Mouse (Mus musculus): ENCODE measurements around the gene Hipk4.
A peak's percentile ranks its signal among the peaks of the same experiment; 100 is the strongest.

The Hipk4 gene

GRCm38 (mm10) chr7:27540521-27540920 lies 17.5 kb downstream of the Hipk4 start:
- DNase-seq (ENCODE audit: extremely low spot score, low spot score) = no peak

DNA sequence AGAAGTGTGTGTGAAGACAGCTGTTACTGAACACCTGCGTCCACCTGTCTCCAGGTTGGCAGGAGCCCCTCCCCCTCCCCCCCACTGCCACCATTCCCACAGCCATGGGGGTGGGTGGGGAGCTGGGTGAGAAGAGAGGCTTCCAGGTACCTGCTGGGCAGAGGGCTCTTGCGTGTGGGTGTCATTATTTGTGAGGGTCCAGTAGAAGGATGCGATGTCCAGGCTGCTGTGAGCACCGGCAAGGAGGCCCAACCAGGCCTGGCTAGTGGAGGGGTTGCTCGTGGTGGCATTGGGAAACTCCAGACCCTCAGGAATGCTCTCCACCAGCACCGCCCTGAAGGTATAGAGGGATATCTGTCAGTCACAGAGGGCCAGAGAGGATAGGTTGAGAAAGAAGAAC lies 17.9 kb downstream of the Hipk4 start:
- DNase-seq (ENCODE audit: extremely low spot score, low spot score) = no peak

DNA sequence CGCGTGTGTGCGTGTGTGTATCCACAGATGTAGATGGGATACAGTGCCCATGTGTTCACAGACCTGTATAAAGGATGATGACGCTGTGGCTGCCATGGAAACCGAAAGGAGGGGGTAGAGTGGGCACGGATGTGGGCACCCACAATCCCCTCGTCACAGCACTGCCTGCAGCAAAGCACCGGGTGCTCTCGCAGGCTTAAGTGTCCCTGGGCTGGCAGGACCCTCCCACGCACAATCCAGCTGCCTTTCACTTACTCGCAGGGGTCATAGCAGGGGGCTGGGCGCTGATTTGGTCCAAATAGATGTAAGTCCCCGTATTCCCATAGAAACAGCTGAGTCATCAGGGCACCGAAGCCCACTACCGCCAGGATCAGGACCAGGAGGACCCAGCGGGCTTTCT lies 18.4 kb downstream of the Hipk4 start:
- no peak for DNase-seq (ENCODE audit: extremely low spot score, low spot score)

- no peak for DNase-seq (ENCODE audit: extremely low spot score, low spot score)
These were observed 18.9 kb downstream of the Hipk4 start for GRCm38 (mm10) chr7:27541922-27542321.

DNA sequence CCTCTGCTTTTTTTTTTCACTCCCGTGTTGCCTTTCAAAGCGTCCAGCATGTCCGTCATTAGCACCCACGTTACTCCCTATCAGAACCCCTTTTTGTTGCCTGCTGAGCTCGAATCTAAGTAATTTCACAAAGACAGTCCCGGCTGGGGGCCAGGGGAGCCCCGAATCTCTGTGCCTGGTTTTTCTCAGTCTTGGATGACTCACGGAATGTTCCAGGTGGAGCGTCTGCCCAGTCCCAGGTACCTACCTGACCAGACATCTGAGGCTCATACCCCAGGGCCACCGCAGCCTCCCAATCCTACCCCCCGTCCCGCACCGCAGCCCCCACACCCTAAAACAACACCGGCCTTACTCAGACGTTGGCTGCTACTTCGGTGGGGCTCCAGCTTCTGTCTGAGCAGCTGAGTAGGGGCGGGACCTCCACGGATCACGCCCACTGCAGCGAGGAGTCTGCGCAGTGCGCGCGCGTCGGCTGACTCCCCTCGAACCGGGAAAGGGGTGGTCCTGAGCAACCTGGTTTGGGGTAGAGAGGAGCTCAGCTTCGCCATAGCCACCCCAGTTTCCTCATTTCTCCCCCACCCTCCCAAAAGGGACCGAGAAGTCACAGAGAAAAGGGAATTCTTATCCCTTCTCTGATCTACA lies 19.4 kb downstream of the Hipk4 start:
- peak; percentile 75 for DNase-seq (ENCODE audit: extremely low spot score, low spot score)

GRCm38 (mm10) chr7:27543065-27543464 lies 20.0 kb downstream of the Hipk4 start:
- DNase-seq (ENCODE audit: extremely low spot score, low spot score) = no peak

- no peak for DNase-seq (ENCODE audit: extremely low spot score, low spot score)
These were observed 20.8 kb downstream of the Hipk4 start for GRCm38 (mm10) chr7:27543851-27544250.

GRCm38 (mm10) chr7:27544675-27545370 lies 21.8 kb downstream of the Hipk4 start:
- DNase-seq (ENCODE audit: extremely low spot score, low spot score) = no peak

GRCm38 (mm10) chr7:27549597-27549996 lies 26.5 kb downstream of the Hipk4 start:
- no peak for DNase-seq (ENCODE audit: extremely low spot score, low spot score)

DNA sequence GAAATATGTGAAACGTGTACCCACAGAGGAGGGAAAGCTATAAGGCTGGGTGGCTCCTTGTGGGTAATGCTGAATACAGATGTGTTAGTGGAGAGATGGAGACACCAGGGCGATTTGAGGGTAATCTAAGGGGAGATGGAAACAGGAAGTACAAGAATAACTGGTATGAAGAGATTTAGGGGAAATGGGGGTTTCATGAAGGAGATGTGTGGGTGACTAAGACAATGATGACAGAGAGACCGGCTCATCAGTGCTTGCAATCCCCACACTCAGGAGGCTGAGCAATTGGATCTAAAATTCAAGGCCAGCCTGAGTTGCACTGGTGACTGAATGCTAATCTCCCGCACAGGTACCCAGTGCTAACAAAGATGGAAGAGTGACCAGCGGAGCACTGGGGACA lies 29.0 kb downstream of the Hipk4 start:
- DNase-seq (ENCODE audit: extremely low spot score, low spot score) = no peak

DNA sequence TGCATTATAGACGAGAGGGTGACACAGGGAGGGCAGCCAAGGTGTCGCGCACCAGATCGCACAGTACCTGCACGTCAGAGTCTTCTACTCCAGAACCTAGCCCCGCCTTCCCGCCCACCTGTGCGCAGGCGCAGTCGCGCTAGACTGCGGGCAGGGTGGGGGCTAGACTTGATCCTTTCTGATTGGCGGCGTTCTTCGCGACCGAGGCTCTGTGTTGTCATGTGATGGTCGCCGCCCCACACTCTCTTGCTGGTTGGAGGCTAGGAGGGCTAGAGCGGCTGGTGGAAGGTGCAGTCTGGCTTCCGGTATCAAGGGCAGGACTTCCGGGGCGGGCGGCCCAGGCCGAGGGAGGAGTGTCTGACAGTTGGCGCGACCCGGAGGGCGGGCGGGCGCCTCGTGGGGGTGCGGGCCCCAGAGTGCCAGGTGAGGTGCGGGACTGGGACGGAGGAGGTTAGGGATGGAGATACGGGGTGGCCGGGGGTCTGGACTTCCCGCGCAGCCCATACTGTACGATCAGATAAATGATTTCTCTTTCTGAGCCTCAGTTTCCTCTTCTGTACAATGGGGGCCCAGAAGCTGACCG lies 30.0 kb downstream of the Hipk4 start, which contains the start of the genes Pld3 and 2310022A10Rik:
Gene Pld3 (minus strand): TSS at position 288 of the 583 bp plus-strand sequence.
Gene 2310022A10Rik (plus strand): TSS at position 303 of the 583 bp plus-strand sequence.
- peak; percentile 95 for DNase-seq (ENCODE audit: extremely low spot score, low spot score)

DNA sequence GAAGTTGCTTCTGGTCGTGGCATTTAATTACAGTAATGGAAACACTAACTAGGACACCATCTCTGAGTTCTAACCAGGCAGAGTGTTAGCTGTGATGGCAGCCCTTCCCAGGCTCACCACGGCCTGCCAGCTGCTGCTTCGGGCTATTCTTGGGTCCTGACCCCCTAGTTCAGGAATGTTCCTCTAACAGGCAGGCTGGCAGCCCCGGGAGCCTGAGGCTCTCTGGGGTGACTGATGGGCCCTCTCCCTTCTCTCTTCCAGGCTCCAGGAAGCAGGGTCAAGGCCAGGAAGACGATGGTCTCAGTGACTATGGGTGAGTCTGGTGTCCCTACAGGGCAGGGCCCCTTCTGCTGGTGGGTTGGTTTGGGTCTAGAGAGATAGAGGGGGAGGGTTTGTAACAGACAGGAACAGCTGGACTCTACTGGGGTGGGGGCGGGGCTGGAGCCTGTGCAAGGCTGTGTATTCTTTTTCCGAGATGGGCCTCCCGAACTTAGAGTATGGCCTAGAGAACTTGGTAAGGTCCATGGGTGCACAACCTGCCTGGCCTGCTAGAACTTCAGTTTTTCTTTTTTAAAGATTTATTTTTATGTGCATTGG lies 37.3 kb downstream of the Hipk4 start:
- peak; percentile 16 for DNase-seq (ENCODE audit: extremely low spot score, low spot score)

DNA sequence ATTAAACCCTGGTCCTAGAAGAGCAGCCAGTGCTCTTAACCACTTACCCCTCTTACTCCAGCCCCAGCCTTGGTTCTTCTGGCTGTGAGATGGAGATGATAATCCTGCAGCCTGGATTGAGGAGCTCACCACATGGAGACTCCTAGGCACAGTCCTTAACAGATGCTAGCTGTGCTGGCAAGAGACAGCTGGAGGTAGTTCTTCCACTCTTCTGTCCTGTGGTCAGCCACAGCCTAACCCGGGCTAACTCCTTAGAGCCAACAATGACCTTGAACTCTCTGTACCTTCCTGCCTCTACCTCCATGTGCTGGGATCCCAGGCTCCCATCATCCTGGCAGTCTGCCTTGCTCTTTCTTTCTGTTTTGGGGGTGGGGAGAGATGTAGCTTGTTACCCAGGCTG lies 37.9 kb downstream of the Hipk4 start:
- no peak for DNase-seq (ENCODE audit: extremely low spot score, low spot score)

DNA sequence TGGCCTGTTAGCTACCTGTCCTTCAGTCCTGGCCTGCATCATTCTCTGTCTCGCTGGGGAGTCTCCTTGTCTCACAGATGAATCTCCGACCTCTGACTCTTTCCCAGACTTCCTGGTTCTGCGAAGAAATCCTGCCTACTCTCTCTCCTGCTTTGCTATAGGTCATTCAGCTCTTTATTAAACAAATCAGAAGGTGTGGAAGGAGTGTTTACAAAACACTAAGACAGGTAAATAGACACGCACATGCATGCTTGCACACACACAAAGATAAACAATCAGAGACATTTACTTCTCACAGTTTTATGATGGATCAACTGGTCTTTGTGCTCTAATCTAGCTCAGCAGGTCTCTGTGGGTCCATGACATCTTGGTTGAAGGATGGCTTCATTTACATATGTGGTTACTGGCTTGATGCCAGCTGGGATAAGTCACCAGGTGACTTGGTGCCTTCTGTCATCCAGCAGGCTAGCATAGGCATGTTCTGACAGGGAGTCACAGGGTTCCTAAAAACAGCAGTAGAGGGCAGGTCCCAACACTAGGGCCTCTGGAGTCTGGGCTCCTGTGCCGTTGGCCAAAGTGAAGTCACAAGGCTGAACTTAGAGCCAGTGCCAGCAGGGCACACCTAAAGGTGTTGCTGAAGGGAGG lies 46.6 kb downstream of the Hipk4 start:
- no peak for DNase-seq (ENCODE audit: extremely low spot score, low spot score)

DNA sequence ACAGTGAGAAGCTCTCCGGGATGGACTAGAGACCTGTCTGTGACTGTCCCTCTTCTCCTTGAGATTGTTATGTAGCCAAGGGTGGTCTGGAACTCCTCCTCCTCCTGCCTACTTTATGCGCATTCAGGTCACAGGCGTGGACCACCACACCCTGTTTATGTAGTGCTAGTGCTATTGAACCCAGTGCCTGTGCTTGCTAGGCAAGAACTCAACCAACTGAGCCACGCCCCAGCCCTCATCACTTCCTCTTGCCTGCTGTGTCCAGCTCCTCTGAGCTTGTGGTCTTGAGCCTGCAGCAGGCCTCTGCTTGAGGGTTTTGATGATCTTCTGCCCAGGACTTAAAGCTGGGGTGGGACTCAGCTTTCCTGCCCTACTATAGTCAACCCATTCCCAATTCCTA lies 49.1 kb downstream of the Hipk4 start:
- DNase-seq (ENCODE audit: extremely low spot score, low spot score) = no peak

- no peak for DNase-seq (ENCODE audit: extremely low spot score, low spot score)
These were observed 51.2 kb downstream of the Hipk4 start for GRCm38 (mm10) chr7:27574124-27574880.

DNA sequence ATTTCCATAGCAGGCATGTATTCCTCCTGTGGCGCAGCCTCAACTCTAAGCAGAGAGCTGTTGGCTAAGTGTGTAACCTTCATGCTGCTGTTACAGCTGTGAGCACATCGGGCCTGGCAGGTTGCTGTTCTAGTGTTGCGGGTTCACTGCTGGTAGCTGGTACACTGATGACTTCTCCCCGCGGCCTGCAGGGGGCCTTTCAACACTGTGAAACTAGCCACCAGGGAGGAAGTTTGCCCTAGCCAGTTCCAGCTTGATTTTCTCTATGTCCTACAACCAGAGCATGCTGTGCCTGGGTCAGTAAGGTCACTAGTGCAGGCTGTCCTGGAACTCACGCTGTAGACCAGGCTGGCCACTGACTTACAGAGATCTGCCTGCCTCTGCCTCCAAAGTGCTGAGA lies 53.8 kb downstream of the Hipk4 start:
- DNase-seq (ENCODE audit: extremely low spot score, low spot score) = no peak

DNA sequence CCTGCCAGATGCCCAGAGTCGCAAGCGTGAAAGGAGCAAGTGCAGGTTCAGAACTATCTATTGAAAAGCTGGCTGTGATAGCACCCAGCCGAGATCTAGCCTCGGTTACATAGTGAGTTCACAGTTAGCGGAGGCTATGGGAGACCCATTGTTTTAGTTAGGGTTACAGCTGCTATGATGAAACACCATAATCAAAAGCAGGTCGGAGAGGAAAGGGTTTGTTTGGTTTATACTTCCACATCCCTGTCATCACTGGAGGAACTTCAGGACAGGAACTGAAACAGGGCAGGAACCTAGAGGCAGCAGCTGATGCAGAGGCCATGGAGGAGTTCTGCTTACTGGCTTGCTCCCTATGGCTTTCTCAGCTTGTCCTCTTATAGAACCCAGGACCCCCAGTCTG lies 54.5 kb downstream of the Hipk4 start:
- no peak for DNase-seq (ENCODE audit: extremely low spot score, low spot score)

DNA sequence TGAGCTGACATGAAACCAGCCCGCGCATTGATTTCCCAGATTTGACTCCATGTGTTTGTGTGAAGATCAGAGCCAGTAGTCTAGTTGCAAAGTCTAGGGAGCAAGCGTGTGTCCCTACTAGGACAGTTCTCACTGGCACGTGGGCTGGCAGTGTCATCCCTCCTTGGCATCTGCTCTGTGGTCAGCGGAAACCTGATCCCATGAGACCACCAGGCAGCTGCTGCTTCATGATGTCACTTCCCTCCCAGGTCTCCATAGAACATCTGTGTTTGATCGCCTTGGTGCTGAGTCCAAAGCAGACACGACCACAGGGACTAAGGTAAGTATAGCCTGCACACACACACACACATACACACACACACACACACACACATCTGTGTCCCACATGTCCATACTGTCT lies 55.4 kb downstream of the Hipk4 start:
- no peak for DNase-seq (ENCODE audit: extremely low spot score, low spot score)

- DNase-seq (ENCODE audit: extremely low spot score, low spot score) = no peak
These were observed 57.5 kb downstream of the Hipk4 start for GRCm38 (mm10) chr7:27580380-27581174.
